Mouse (Mus musculus): ENCODE measurements around the gene Ifnl3.

DNA sequence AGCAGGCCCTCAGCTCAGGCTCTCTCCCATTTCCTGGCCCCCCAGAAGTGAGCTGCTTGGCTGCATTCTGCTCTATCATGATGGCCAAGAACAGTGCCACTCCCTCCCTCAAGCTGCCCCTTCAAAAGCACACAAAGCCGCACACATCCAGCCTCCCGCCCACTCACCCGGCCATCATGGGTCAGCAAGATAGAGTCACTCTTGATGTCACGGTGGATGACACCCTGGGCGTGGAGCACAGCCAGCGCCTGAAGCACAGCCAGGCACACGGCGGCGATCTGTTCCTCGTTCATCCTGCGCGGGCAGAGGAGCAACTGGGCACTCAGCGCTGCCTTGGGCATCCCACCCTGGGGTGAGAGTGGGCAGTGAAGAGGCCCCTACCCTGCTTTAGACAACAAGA lies 39.7 kb downstream of the Ifnl3 start:
- no peak for TF ChIP-seq CTCF (IDR thresholded peaks at IDR 0.05; ENCODE audit: low read depth, low read length)
- no peak for TF ChIP-seq POLR2A (IDR thresholded peaks at IDR 0.05; ENCODE audit: borderline replicate concordance, low read depth, low read length)

All from bone marrow macrophage, adult 2 months (primary cell).